Mouse (Mus musculus) cerebellum, adult 18-20 months (tissue): ENCODE measurements around the gene Rpl22l1.
"Not testable (repeated sequence)": the region's sequence is repeated elsewhere in the genome, so short reads cannot be mapped to it uniquely, and the experiment has no call there.

ENCODE experiments used
- DNase-seq, 2 experiments: peaks; one replicate each; pipeline ENCODE4 v3.0.0; 2021

The Rpl22l1 gene

GRCm38 (mm10) chr3:28805301-28806097 lies at the start of gene Rpl22l1:
Rpl22l1 (plus strand) TSS chr3:28805436.
- peak; percentile 97 to 98 for DNase-seq

GRCm38 (mm10) chr3:28755477-28755876 lies 49.8 kb upstream of the Rpl22l1 start:
- DNase-seq = no peak

GRCm38 (mm10) chr3:28761225-28761789 lies 43.9 kb upstream of the Rpl22l1 start:
- no peak for DNase-seq

- DNase-seq = no peak
Observed at GRCm38 (mm10) chr3:28766935-28767334, 38.3 kb upstream of the Rpl22l1 start.

GRCm38 (mm10) chr3:28768222-28768621 lies 37.0 kb upstream of the Rpl22l1 start:
- DNase-seq = no peak

GRCm38 (mm10) chr3:28772919-28773318 lies 32.3 kb upstream of the Rpl22l1 start:
- not testable (repeated sequence) for DNase-seq

- no peak for DNase-seq
Observed at GRCm38 (mm10) chr3:28775361-28775760, 29.9 kb upstream of the Rpl22l1 start.

- DNase-seq = no peak
Observed at GRCm38 (mm10) chr3:28775958-28776357, 29.3 kb upstream of the Rpl22l1 start.

- DNase-seq = no peak
Observed at GRCm38 (mm10) chr3:28776491-28776890, 28.7 kb upstream of the Rpl22l1 start.

- no peak for DNase-seq
Observed at GRCm38 (mm10) chr3:28780511-28780910, 24.7 kb upstream of the Rpl22l1 start.

GRCm38 (mm10) chr3:28780994-28781393 lies 24.2 kb upstream of the Rpl22l1 start, which contains the start of gene Eif5a2:
Eif5a2 (plus strand) TSS chr3:28781276.
- DNase-seq = peak; percentile 94 to 95

GRCm38 (mm10) chr3:28781422-28781821 lies 23.8 kb upstream of the Rpl22l1 start:
- DNase-seq = no peak

- DNase-seq = no peak
Observed at GRCm38 (mm10) chr3:28781848-28782247, 23.4 kb upstream of the Rpl22l1 start.

- DNase-seq = no peak
Observed at GRCm38 (mm10) chr3:28784176-28784575, 21.1 kb upstream of the Rpl22l1 start.

GRCm38 (mm10) chr3:28794835-28795234 lies 10.4 kb upstream of the Rpl22l1 start:
- DNase-seq = no peak

GRCm38 (mm10) chr3:28808039-28808643 lies 2.9 kb downstream of the Rpl22l1 start:
- no peak for DNase-seq

- no peak for DNase-seq
Observed at GRCm38 (mm10) chr3:28811441-28811840, 6.2 kb downstream of the Rpl22l1 start.

GRCm38 (mm10) chr3:28814361-28814760 lies 9.1 kb downstream of the Rpl22l1 start:
- no peak for DNase-seq

- DNase-seq = no peak
Observed at GRCm38 (mm10) chr3:28816010-28816540, 10.8 kb downstream of the Rpl22l1 start.

- DNase-seq = no peak
Observed at GRCm38 (mm10) chr3:28826272-28826671, 21.0 kb downstream of the Rpl22l1 start.

GRCm38 (mm10) chr3:28827605-28828004 lies 22.4 kb downstream of the Rpl22l1 start:
- DNase-seq = no peak

- no peak for DNase-seq
Observed at GRCm38 (mm10) chr3:28829454-28829853, 24.2 kb downstream of the Rpl22l1 start.

GRCm38 (mm10) chr3:28836796-28837371 lies 31.6 kb downstream of the Rpl22l1 start:
- DNase-seq = no peak
